Mouse (Mus musculus) megakaryocyte, embryonic 14.5 days (primary cell): ENCODE data around the gene Il1rap.

Experiments
- FLI1 ChIP-seq: IDR thresholded peaks from 2 replicates; pipeline ENCODE4 v1.6.1; 2012; ENCODE audit warnings: low read length, inconsistent platforms, mixed read lengths
- GATA1 ChIP-seq: IDR thresholded peaks from 3 replicates; pipeline ENCODE4 v1.6.1; 2012; ENCODE audit warnings: mixed read lengths, low read length, inconsistent platforms, borderline replicate concordance

DNA sequence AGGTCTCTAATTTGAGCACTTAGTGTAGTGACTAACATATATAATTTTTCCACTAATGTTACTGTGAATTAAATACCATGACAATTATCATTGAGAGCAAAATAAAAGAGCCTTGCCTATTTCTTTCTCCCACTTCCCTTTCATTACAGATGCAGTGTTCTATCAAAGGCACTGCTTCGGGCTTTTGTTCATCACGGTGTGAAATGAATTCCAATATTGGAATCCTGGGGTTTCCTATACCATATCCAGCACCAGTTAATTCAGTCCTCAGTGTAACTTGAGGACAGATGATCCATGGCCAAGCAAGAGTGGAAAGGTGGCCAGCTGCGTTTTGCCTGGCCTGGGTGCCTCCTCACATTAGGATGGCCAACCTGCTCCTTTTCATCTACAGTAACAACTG, 151.1 kb downstream of the Il1rap start:
- TF ChIP-seq GATA1: no peak
- TF ChIP-seq FLI1: no peak
